Mouse (Mus musculus): ENCODE results near the gene Slc30a3. TPM values are rescaled to one million over a fixed set of nuclear protein-coding genes. Genes with fewer than 3 reads are reported as not detected.
"Not testable (repeated sequence)": the region's sequence is repeated elsewhere in the genome, so short reads cannot be mapped to it uniquely, and the experiment has no call there.

Slc30a3 gene
- total RNA-seq, 2 experiments from 2014 or later, result 0.60 to 0.76 TPM

DNA sequence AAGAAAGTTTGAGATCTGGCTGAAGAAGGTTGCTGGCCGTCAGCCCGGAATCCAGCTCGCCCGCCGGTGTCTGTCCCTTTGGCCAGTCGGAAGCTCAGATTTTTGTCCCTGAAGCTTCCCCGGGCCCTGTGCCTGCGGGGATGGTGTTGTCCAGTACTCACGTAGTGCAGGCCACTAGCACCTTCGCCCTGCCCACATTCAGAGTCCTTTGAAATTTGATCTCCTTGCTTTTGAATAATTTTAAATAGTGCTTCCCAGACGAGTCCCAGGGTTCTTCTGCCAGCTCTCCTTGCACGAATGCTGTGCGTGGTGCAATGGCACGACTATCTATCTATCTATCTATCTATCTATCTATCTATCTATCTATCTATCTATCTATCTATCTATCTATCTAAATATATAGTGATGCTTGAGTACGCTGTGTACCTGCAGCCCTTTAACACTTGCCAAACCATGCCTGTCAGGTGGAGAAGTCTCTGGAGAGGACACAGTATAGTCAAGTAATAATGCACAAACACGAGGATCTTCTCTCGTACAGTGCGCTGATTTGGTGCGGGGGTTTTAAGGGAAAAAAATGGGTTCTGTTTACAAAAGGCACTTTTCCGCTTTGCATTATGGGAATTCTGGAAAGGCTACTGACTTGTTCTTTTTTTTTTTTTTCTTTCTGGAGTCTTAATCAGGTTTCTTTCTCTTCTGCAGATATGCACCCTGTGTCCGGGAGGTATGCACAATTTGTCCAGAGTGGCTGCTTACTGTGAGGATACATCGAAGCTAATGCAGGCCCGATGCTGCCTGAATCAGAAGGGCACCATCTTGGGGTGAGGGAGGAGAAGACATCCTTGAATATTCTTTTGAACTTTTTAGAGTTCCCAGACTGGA lies 59.0 kb downstream of the Slc30a3 start, which contains the start of gene Slc5a6:
TSS of gene Slc5a6 (minus strand) at position 162 of the 879 bp plus-strand sequence.
- DNase-seq, result peak; percentile 51

DNA sequence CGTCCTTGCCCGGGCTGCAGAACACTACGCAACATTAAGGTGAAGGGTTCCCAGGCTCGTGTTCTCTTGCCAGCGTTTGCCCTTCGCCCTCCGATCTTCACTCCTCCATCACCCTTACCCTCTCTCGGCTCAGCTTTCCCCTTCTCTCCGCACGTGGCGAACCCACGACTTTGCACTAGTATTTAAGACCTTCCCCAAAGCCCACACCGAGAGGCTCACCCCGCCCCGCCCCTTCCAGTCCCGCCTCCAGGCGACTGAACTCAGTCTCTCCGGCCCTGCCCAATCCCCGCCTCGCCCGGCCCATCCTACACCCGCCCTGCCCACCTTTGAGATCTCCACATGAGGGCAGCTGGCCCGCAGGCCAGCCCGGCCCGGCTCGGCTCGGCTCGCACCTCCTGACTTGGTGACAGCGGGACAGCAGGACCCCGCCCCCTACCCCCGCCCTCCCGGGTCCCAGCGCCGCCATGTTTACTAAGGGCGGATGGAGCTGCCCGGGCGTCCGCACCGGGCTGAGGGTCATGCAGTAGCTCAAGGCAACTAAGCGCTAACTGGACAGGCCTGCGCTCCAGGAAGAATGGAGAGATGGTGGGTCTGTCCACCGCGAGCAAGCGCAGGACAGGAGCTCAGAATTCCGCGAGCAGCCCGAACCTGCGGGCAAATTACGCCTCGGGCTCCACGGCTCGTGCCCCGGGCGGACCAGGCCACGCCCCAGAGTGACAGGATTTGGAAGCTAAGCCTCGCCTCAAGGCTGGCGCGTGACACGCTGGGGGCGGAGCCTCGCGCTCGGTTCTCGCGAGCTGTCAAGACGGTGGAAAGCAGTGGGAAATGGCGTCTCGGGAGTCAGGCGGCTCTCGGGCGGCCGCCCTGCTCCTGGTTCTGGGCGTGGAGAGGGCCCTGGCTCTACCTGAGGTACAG lies 59.9 kb downstream of the Slc30a3 start, which contains the start of gene Atraid:
TSS of gene Atraid (plus strand) at position 465 of the 915 bp plus-strand sequence.
- DNase-seq, result peak; percentile 99

DNA sequence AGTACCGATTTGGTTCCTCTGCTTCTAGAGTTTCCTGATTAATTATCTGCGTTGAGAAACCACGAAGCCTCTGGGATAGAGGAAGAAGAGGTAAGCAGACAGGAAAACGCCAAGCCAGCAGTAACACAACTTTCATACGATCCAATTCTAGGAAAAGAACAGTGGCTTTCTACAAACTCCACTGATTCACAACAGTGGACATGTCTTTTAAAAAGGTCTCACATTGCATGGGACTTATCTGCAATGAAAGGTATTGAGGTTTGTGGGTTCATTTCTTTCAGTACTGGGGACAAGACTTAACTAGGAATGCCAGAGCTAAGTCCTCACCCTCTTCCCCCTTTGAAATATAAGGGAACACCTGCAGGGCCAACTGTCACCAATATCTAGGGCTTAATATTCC lies 61.0 kb downstream of the Slc30a3 start:
- no peak for DNase-seq

DNA sequence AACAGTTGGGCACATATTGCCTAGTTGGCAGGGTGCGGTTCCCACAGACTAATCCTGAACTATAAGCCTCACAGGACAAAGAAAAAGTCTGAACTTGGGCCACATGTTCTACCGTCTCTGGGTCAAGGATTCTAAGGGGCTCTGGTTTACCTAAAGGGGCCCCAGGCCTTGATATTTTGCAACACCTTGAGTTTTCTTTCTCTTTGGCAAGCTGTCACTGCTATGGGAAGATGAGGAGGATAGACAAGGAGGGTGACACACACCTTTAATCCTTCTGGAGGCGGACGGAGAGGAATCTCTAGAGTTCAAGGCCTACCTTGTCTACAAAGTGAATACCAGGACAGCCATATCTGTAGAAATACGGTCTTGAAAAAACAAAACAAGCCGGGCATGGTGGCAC lies 61.6 kb downstream of the Slc30a3 start:
- no peak for DNase-seq

DNA sequence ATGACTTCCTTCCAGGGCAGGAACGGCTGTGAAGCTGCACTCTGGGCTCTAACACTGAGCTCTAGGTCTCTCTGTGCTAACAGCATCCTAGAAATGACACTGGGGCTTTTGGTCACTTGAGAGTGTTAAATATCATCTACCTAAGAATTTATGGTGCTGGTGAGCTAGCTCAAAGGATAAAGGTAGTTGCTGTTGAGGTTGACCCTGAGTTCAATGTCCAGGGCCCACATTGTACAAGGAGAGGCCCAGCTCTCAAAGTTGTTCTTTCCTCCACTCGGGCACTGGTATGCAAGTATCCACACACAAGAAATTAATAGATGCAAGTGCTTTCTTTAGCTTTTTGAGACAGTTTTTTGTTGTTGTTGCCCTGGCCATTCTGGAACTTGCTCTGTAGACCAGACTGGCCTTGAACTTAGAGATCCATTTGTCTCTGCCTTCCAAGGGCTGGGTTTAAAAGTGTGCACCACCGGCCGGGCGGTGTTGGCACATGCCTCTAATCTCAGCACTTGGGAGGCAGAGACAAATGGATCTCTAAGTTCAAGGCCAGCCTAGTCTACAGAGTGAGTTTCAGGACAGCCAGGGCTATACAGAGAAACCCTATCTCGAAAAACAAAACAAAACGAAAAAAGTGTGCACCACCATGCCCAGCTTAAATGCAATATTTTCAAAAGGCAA lies 69.7 kb downstream of the Slc30a3 start:
- peak; percentile 47 for DNase-seq

DNA sequence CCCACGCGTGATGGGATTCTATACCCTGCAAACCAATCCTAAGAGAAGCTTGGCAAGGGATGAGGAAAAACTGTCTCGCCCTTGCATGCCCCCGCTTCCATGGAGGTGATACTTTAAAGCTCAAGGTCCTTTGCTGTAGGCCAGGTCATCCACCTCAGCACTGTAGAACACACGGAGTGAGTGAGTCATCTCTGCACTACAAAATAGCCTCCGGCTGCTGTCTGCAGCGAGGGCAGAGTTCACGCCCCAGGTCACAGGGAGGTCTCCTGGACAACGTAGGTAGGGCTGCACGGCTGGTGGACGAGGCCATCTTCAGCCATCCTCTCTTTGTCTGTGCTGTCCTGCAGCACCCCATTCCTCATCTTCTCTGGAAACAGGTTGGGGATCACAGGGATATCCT lies 71.5 kb downstream of the Slc30a3 start:
- DNase-seq, result not testable (repeated sequence)

Other genes with a start within 250 kb of the Slc30a3 start
- 10 to 100 TPM; 49.4 to 50.4 TPM for gene Tmem214, start 240.2 kb downstream of the Slc30a3 start, total RNA-seq (2021)
- gene Agbl5, start 219.5 kb downstream of the Slc30a3 start, total RNA-seq (2021), result 10 to 100 TPM; 12.4 to 17.0 TPM
- 100 to 1,000 TPM; 208 to 219 TPM for gene Ost4, start 200.4 kb downstream of the Slc30a3 start, total RNA-seq (2021)
- gene Emilin1, start 194.8 kb downstream of the Slc30a3 start, total RNA-seq (2021), result 10 to 100 TPM; 60.0 to 63.4 TPM
- gene Khk, start 186.8 kb downstream of the Slc30a3 start, total RNA-seq (2021), result 10 to 100 TPM; 64.3 to 89.4 TPM
- 1 to 10 TPM; 2.8 to 5.1 TPM for gene Cgref1, start 162.6 kb downstream of the Slc30a3 start, total RNA-seq (2021)
- 100 to 1,000 TPM; 110 to 118 TPM for gene Preb, start 147.9 kb downstream of the Slc30a3 start, total RNA-seq (2021)
- under 1 TPM; 0.39 to 0.99 TPM for gene Tcf23, start 139.6 kb downstream of the Slc30a3 start, total RNA-seq (2021)
- gene Atraid, start 59.9 kb downstream of the Slc30a3 start, total RNA-seq (2021), result 100 to 1,000 TPM; 123 to 129 TPM
- gene Slc5a6, start 59.3 kb downstream of the Slc30a3 start, total RNA-seq (2021), result 10 to 100 TPM; 14.1 to 16.0 TPM
- 10 to 100 TPM; 29.3 to 41.2 TPM for gene Cad, start 53.5 kb downstream of the Slc30a3 start, total RNA-seq (2021)
- gene Dnajc5g, start 2.0 kb downstream of the Slc30a3 start, total RNA-seq (2021), result not detected
- gene Trim54, start 8.5 kb upstream of the Slc30a3 start, total RNA-seq (2021), result 10 to 100 TPM in 1 of 2 experiments, 1 to 10 TPM in 1; 3.3 to 16.1 TPM
- not detected for gene Ucn, start 30.6 kb upstream of the Slc30a3 start, total RNA-seq (2021)
- gene Mpv17, start 46.0 kb upstream of the Slc30a3 start, total RNA-seq (2021), result 10 to 100 TPM; 42.3 to 46.1 TPM
- 1 to 10 TPM; 1.5 to 2.8 TPM for gene Gm29609, start 71.7 kb upstream of the Slc30a3 start, total RNA-seq (2021)
- gene Gtf3c2, start 71.9 kb upstream of the Slc30a3 start, total RNA-seq (2021), result 10 to 100 TPM; 46.3 to 64.2 TPM
- 10 to 100 TPM; 79.2 to 90.3 TPM for gene Snx17, start 85.0 kb upstream of the Slc30a3 start, total RNA-seq (2021)
- gene Eif2b4, start 85.2 kb upstream of the Slc30a3 start, total RNA-seq (2021), result 10 to 100 TPM; 38.9 to 48.2 TPM
- gene Zfp513, start 94.1 kb upstream of the Slc30a3 start, total RNA-seq (2021), result 10 to 100 TPM; 23.0 to 23.7 TPM
- gene Ppm1g, start 112.5 kb upstream of the Slc30a3 start, total RNA-seq (2021), result 100 to 1,000 TPM; 125 to 127 TPM
- 10 to 100 TPM; 79.6 to 86.2 TPM for gene Nrbp1, start 132.6 kb upstream of the Slc30a3 start, total RNA-seq (2021)
- under 1 TPM in 1 of 2 experiments, not detected in 1; 0.97 TPM for gene Gm9970, start 133.0 kb upstream of the Slc30a3 start, total RNA-seq (2021)
- 1 to 10 TPM; 3.0 to 4.9 TPM for gene Krtcap3, start 143.5 kb upstream of the Slc30a3 start, total RNA-seq (2021)
- 10 to 100 TPM; 27.7 to 36.2 TPM for gene Ift172, start 182.9 kb upstream of the Slc30a3 start, total RNA-seq (2021)
- 10 to 100 TPM in 1 of 2 experiments, 1 to 10 TPM in 1; 6.8 to 10.7 TPM for gene Fndc4, start 187.8 kb upstream of the Slc30a3 start, total RNA-seq (2021)
- 10 to 100 TPM; 14.5 to 32.1 TPM for gene Gckr, start 189.2 kb upstream of the Slc30a3 start, total RNA-seq (2021)

All from adrenal gland, postnatal 10 days (tissue).